Mouse (Mus musculus): Measurements from ENCODE around the gene Thsd4. TPM values are rescaled to one million over a fixed set of nuclear protein-coding genes. Genes with fewer than 3 reads are reported as not detected.

The Thsd4 gene
- polyA plus RNA-seq, 1 experiment: 0.97 TPM

DNA sequence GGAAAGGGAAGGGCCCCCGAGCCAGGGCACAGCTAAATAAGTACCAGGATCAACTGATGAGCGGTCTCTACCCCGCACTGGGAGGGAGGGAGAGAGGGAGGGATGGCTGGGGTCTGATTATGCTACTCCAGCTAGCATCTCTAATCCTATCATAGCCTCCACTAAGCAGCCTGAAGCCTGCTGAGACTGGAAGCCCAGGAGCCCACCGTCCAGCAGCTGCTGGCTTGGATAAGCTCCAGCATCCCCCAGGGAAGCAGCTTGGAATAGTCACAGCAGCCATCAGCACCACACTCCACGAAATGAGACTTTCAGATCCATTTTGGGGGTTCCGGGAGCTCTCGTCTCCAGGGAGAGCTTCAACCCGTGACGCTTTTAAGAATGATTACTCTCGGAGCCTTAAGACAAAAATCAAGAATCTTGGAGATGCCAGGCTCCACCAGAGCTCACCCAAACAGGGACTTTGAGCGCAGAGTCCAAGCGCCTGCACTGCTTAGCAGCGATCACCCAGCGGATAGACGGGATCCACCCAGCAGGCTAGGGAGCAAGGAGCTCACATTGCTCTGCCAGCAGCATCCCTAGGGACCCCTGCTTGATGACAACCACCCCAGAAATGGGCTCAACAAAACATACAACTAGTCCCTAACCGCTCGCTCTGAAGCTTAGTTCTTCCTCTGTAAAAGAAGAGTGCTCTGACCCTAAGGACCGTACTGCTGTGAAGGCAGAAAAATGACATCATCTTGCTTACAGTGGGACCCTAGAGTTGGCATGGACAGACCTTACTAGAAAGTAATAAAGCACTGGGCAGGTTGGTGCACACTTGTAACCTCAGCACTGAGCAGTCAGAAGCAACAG is 64.3 kb downstream of the Thsd4 start:
- Histone ChIP-seq H3K27ac (ENCODE audit: control insufficient read depth, insufficient read depth, low read depth, low read length, poor library complexity) (no peak overlapping the region), H3K4me1 (ENCODE audit: control insufficient read depth, insufficient read depth, low read length) (no peaks in the 10 kb centered on the region), H3K4me3 (replicated peaks; ENCODE audit: control insufficient read depth, low read depth, low read length) (no peak overlapping the region)
- WGBS: 77% methylated on average over 18 of the region's 18 CpGs
- no peak for TF ChIP-seq POLR2A (IDR thresholded peaks at IDR 0.05; ENCODE audit: borderline replicate concordance, control insufficient read depth, low read depth, low read length)
- TF ChIP-seq CTCF (IDR thresholded peaks at IDR 0.05; ENCODE audit: control insufficient read depth, insufficient read depth, low read length): no peak

DNA sequence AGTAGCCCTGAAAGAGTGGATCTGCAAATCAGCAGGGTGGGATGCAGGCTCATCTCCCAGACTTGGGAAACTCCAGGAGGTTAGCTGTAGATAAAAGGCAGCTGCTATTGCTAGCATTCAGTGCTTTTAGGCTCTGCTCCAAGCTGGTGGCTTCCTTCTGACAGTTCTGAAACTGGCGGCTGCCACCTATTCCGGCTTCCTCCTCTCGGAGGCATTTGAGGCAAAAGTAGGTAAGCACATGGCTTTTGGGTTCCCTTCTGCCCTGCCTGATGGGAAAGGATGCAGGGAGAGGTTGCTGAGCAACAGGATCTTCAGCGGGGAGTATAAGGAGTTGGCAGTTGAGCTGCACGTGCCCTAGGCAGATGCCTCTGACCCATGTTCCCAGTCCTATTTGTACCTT is 65.2 kb downstream of the Thsd4 start:
- 64% methylated on average over 5 of the region's 5 CpGs for WGBS
- no peaks in the 10 kb centered on the region for H3K4me1 ChIP-seq (ENCODE audit: control insufficient read depth, insufficient read depth, low read length)
- no peak overlapping the region for H3K27ac ChIP-seq (ENCODE audit: control insufficient read depth, insufficient read depth, low read depth, low read length, poor library complexity)
- TF ChIP-seq CTCF (IDR thresholded peaks at IDR 0.05; ENCODE audit: control insufficient read depth, insufficient read depth, low read length) (no peak), POLR2A (IDR thresholded peaks at IDR 0.05; ENCODE audit: borderline replicate concordance, control insufficient read depth, low read depth, low read length) (no peak)
- H3K4me3 ChIP-seq (replicated peaks; ENCODE audit: control insufficient read depth, low read depth, low read length): no peak overlapping the region

DNA sequence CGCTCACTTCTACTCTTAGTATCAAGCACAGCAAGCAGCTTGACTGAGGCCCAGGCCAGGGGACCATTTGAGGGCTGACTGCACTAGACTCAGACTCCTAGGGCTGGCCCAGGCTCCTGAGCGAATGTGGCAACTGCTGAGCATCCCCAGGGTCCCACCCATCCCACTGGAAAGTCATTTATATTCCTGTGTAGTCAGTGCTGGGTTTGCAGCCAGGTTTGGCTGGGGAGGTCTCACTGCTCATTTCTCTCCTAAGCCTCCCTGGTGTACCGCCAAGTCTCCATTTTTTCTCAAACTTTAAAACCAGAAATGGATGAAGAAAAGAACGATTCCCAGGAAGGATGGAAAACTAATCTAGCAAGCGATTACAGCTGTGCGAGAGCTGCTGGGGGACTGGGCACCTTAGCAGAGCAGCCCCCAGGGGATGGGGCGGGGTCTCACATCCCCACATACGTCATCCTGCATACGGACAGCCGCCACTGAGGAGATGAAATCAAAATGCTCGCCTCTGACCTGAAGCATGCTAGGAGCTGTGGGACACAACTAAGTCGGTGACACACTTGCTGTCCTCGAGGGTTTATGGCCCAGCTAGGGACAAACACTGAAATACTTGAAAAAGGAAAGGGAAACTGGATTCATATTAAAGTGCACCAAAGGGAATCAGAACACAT is 67.3 kb downstream of the Thsd4 start:
- Histone ChIP-seq H3K4me1 (ENCODE audit: control insufficient read depth, insufficient read depth, low read length) (no peaks in the 10 kb centered on the region), H3K27ac (ENCODE audit: control insufficient read depth, insufficient read depth, low read depth, low read length, poor library complexity) (no peak overlapping the region), H3K4me3 (replicated peaks; ENCODE audit: control insufficient read depth, low read depth, low read length) (no peak overlapping the region)
- WGBS: 80% methylated on average over 13 of the region's 13 CpGs
- no peak for TF ChIP-seq CTCF (IDR thresholded peaks at IDR 0.05; ENCODE audit: control insufficient read depth, insufficient read depth, low read length)

DNA sequence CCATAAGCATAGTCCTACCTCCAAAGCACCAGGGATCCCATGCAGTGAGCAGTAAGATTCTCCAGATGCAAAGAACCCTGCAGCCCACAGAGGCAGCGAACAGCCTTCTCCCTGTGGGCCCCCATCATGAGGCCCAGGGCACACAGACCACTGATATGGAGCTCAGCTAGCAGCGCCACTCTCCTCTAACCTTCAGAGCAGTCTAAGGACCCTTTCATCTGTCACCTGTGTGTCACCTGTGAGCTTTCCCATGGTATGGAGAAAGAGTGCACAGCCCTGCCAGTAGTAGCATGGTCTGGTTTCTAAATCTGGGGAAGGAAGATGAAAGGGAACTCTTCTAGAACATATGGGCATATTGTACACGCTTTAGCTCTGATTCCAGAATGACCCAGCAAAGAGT is 72.3 kb downstream of the Thsd4 start:
- H3K27ac ChIP-seq (ENCODE audit: control insufficient read depth, insufficient read depth, low read depth, low read length, poor library complexity): no peak overlapping the region
- no peak overlapping the region for H3K4me3 ChIP-seq (replicated peaks; ENCODE audit: control insufficient read depth, low read depth, low read length)
- H3K4me1 ChIP-seq (ENCODE audit: control insufficient read depth, insufficient read depth, low read length): no peaks in the 10 kb centered on the region
- WGBS: 72% methylated on average over 3 of the region's 3 CpGs
- TF ChIP-seq CTCF (IDR thresholded peaks at IDR 0.05; ENCODE audit: control insufficient read depth, insufficient read depth, low read length): no peak
- no peak for TF ChIP-seq POLR2A (IDR thresholded peaks at IDR 0.05; ENCODE audit: borderline replicate concordance, control insufficient read depth, low read depth, low read length)

DNA sequence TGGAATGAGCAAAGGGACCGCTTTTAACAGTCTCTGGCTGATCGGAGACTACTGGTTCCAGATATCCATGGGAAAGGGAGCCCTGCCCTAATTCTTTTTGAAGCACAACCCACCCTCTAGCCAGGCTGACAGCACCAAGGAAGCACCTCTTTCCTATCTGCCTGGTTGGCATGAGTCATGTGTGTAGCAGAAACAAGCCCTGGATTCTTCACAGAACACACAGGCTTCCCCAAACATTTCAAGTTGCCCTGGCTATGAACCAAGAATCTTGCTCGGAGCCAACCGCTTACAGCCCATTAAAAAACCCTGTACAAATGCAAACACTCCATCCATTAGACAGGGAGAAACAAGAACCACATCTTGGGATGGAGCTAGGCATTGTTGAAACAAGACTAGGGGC is 76.0 kb downstream of the Thsd4 start:
- Histone ChIP-seq H3K4me3 (replicated peaks; ENCODE audit: control insufficient read depth, low read depth, low read length) (no peak overlapping the region), H3K4me1 (ENCODE audit: control insufficient read depth, insufficient read depth, low read length) (no peaks in the 10 kb centered on the region), H3K27ac (ENCODE audit: control insufficient read depth, insufficient read depth, low read depth, low read length, poor library complexity) (no peak overlapping the region)
- WGBS: 82% methylated on average over 4 of the region's 4 CpGs
- TF ChIP-seq CTCF (IDR thresholded peaks at IDR 0.05; ENCODE audit: control insufficient read depth, insufficient read depth, low read length) (no peak), POLR2A (IDR thresholded peaks at IDR 0.05; ENCODE audit: borderline replicate concordance, control insufficient read depth, low read depth, low read length) (no peak)

DNA sequence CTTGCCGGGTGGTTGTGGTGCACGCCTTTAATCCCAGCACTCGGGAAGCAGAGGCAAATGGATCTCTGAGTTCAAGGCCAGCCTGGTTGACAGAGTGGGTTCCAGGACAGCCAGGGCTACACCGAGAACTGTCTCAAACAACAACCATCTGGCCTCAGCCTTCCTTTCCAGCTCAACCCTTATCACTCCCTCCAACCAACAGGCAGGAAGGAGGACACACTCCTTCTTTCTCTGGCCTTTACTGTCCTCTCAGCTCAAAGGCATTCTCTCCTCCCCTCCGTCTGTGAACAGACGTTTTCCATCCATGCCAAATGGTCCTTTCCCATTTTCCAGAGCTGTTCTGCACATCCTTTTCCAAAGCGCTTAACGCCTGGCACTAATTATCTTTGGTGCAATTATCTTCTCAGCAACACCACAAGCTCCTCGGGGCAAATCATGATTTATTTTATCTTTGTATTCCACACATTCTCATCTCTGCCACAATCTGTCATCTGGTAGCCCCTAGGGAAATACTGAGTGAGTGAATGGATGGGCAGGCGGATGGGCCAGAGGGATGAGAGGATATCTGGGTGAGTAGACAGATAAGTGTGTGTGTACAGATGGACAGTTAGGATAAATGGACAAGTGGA is 80.5 kb downstream of the Thsd4 start:
- TF ChIP-seq CTCF (IDR thresholded peaks at IDR 0.05; ENCODE audit: control insufficient read depth, insufficient read depth, low read length): no peak
- Histone ChIP-seq H3K27ac (ENCODE audit: control insufficient read depth, insufficient read depth, low read depth, low read length, poor library complexity) (no peak overlapping the region), H3K4me1 (ENCODE audit: control insufficient read depth, insufficient read depth, low read length) (no peaks in the 10 kb centered on the region), H3K4me3 (replicated peaks; ENCODE audit: control insufficient read depth, low read depth, low read length) (no peak overlapping the region)
- 73% methylated on average over 10 of the region's 10 CpGs for WGBS

DNA sequence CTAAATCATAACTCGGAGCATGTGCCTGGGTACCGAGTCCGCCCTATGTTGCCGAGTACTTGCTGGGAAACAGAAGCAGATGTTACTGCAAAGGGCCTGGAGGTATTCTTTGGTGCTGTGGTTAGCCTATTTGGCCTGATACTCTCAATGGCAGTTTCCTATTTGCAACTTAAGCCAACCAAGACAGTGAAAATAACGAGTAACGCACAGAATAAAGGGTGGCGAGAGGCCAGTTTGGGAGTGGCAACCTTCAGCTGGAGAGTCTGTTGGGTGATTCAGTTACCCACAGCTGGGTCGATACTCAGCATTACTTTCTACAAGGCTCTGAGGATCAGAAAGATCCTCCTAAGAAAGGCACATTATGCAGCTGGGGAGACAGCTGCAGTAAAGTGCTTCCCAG is 81.3 kb downstream of the Thsd4 start:
- TF ChIP-seq CTCF (IDR thresholded peaks at IDR 0.05; ENCODE audit: control insufficient read depth, insufficient read depth, low read length) (no peak), POLR2A (IDR thresholded peaks at IDR 0.05; ENCODE audit: borderline replicate concordance, control insufficient read depth, low read depth, low read length) (no peak)
- Histone ChIP-seq H3K4me1 (ENCODE audit: control insufficient read depth, insufficient read depth, low read length) (no peaks in the 10 kb centered on the region), H3K27ac (ENCODE audit: control insufficient read depth, insufficient read depth, low read depth, low read length, poor library complexity) (no peak overlapping the region), H3K4me3 (replicated peaks; ENCODE audit: control insufficient read depth, low read depth, low read length) (no peak overlapping the region)
- 81% methylated on average over 8 of the region's 8 CpGs for WGBS

DNA sequence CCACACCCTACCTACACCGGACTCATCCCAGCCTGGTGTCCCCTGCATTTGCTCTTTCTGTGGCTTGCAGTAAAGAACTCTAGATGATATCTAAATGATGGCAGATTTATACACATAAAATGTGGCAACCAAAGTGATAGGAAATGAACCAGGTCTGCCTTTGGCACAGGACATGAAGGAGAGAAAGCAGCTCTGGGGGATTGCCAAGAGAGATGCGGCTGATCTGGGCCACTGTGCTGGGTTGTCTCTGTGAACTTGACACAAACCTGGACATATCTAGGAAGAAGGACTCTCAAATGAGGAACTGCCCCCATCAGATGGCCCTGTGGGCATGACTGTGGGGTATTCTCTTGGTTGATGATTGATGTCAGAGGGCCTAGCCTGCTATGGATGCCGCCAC is 85.6 kb downstream of the Thsd4 start:
- WGBS: 80% methylated on average over 3 of the region's 3 CpGs
- H3K4me3 ChIP-seq (replicated peaks; ENCODE audit: control insufficient read depth, low read depth, low read length): no peak overlapping the region

More for the DNA sequence above, 85.6 kb downstream of the Thsd4 start:
- TF ChIP-seq CTCF (IDR thresholded peaks at IDR 0.05; ENCODE audit: control insufficient read depth, insufficient read depth, low read length) (no peak), POLR2A (IDR thresholded peaks at IDR 0.05; ENCODE audit: borderline replicate concordance, control insufficient read depth, low read depth, low read length) (no peak)
- Histone ChIP-seq H3K4me1 (ENCODE audit: control insufficient read depth, insufficient read depth, low read length) (no peaks in the 10 kb centered on the region), H3K27ac (ENCODE audit: control insufficient read depth, insufficient read depth, low read depth, low read length, poor library complexity) (no peak overlapping the region)
